Mouse (Mus musculus): ENCODE measurements around the gene Fam160a1. TPM values are rescaled to one million over a fixed set of nuclear protein-coding genes. Genes with fewer than 3 reads are reported as not detected.

The Fam160a1 gene
- polyA plus RNA-seq, 1 experiment, result 8.9 TPM

- no peaks in the 10 kb centered on the region for H3K79me2 ChIP-seq (ENCODE audit: control insufficient read depth, insufficient read depth)
- H3K27me3 ChIP-seq (ENCODE audit: control insufficient read depth, insufficient read depth, insufficient read length), result no peaks in the 10 kb centered on the region
- H3K79me3 ChIP-seq (ENCODE audit: low read depth), result no peaks in the 10 kb centered on the region
- no peak overlapping the region for H3ac ChIP-seq (ENCODE audit: control insufficient read depth, insufficient read length, low read depth)
- H3K36me3 ChIP-seq (ENCODE audit: control insufficient read depth, insufficient read depth), result no peaks in the 10 kb centered on the region
- no peak for TF ChIP-seq USF1 (IDR thresholded peaks at IDR 0.05; ENCODE audit: low read depth)
- TF ChIP-seq CEBPB (IDR thresholded peaks at IDR 0.05; ENCODE audit: low read depth), result no peak
- no peak for TF ChIP-seq CTCF (IDR thresholded peaks at IDR 0.05; ENCODE audit: control insufficient read depth, insufficient read depth, insufficient read length)
- TF ChIP-seq FOSL1 (IDR thresholded peaks at IDR 0.05; ENCODE audit: insufficient read depth, low read length, poor library complexity, severe bottlenecking), result no peak
- TF ChIP-seq MAX (IDR thresholded peaks at IDR 0.05), result no peak
- TF ChIP-seq MYOD1 (IDR thresholded peaks at IDR 0.05; ENCODE audit: control insufficient read depth, insufficient read length, low read depth), result no peak
- no peak for TF ChIP-seq MYOG (IDR thresholded peaks at IDR 0.05; ENCODE audit: control insufficient read depth, extremely low read depth, insufficient read length)
- H3K4me3 ChIP-seq (ENCODE audit: insufficient read depth, poor library complexity, severe bottlenecking), result no peak overlapping the region
Measured at GRCm38 (mm10) chr3:85812010-85812409, 5.1 kb downstream of the Fam160a1 start.

GRCm38 (mm10) chr3:85793166-85793565, 23.9 kb downstream of the Fam160a1 start:
- H3K79me3 ChIP-seq (ENCODE audit: low read depth), result peaks cover 2% of the 10 kb centered on the region
- TF ChIP-seq USF1 (IDR thresholded peaks at IDR 0.05; ENCODE audit: low read depth) (no peak), MAX (IDR thresholded peaks at IDR 0.05) (no peak), MYOG (IDR thresholded peaks at IDR 0.05; ENCODE audit: control insufficient read depth, extremely low read depth, insufficient read length) (no peak), FOSL1 (IDR thresholded peaks at IDR 0.05; ENCODE audit: insufficient read depth, low read length, poor library complexity, severe bottlenecking) (no peak), CEBPB (IDR thresholded peaks at IDR 0.05; ENCODE audit: low read depth) (no peak), MYOD1 (IDR thresholded peaks at IDR 0.05; ENCODE audit: control insufficient read depth, insufficient read length, low read depth) (no peak)
- no peaks in the 10 kb centered on the region for H3K27me3 ChIP-seq (ENCODE audit: control insufficient read depth, insufficient read depth, insufficient read length)
- H3ac ChIP-seq (ENCODE audit: control insufficient read depth, insufficient read length, low read depth), result no peak overlapping the region
- no peak overlapping the region for H3K4me3 ChIP-seq (ENCODE audit: insufficient read depth, poor library complexity, severe bottlenecking)
- no peaks in the 10 kb centered on the region for H3K79me2 ChIP-seq (ENCODE audit: control insufficient read depth, insufficient read depth)
- no peaks in the 10 kb centered on the region for H3K36me3 ChIP-seq (ENCODE audit: control insufficient read depth, insufficient read depth)

- H3K79me2 ChIP-seq (ENCODE audit: control insufficient read depth, insufficient read depth), result no peaks in the 10 kb centered on the region
- H3K4me3 ChIP-seq (ENCODE audit: insufficient read depth, poor library complexity, severe bottlenecking), result no peak overlapping the region
- H3ac ChIP-seq (ENCODE audit: control insufficient read depth, insufficient read length, low read depth), result no peak overlapping the region
- no peaks in the 10 kb centered on the region for H3K36me3 ChIP-seq (ENCODE audit: control insufficient read depth, insufficient read depth)
- H3K79me3 ChIP-seq (ENCODE audit: low read depth), result peaks cover 2% of the 10 kb centered on the region
- no peaks in the 10 kb centered on the region for H3K27me3 ChIP-seq (ENCODE audit: control insufficient read depth, insufficient read depth, insufficient read length)
- no peak for TF ChIP-seq CEBPB (IDR thresholded peaks at IDR 0.05; ENCODE audit: low read depth)
- no peak for TF ChIP-seq MAX (IDR thresholded peaks at IDR 0.05)
- no peak for TF ChIP-seq CTCF (IDR thresholded peaks at IDR 0.05; ENCODE audit: control insufficient read depth, insufficient read depth, insufficient read length)
- TF ChIP-seq FOSL1 (IDR thresholded peaks at IDR 0.05; ENCODE audit: insufficient read depth, low read length, poor library complexity, severe bottlenecking), result no peak
Measured at GRCm38 (mm10) chr3:85789748-85790147, 27.3 kb downstream of the Fam160a1 start.

GRCm38 (mm10) chr3:85786501-85786900, 30.6 kb downstream of the Fam160a1 start:
- Histone ChIP-seq H3K4me3 (ENCODE audit: insufficient read depth, poor library complexity, severe bottlenecking) (no peak overlapping the region), H3K36me3 (ENCODE audit: control insufficient read depth, insufficient read depth) (no peaks in the 10 kb centered on the region), H3K79me2 (ENCODE audit: control insufficient read depth, insufficient read depth) (no peaks in the 10 kb centered on the region), H3K79me3 (ENCODE audit: low read depth) (no peaks in the 10 kb centered on the region), H3K27me3 (ENCODE audit: control insufficient read depth, insufficient read depth, insufficient read length) (no peaks in the 10 kb centered on the region), H3ac (ENCODE audit: control insufficient read depth, insufficient read length, low read depth) (no peak overlapping the region)
- TF ChIP-seq MYOG (IDR thresholded peaks at IDR 0.05; ENCODE audit: control insufficient read depth, extremely low read depth, insufficient read length), result no peak
- no peak for TF ChIP-seq USF1 (IDR thresholded peaks at IDR 0.05; ENCODE audit: low read depth)
- no peak for TF ChIP-seq FOSL1 (IDR thresholded peaks at IDR 0.05; ENCODE audit: insufficient read depth, low read length, poor library complexity, severe bottlenecking)
- no peak for TF ChIP-seq MAX (IDR thresholded peaks at IDR 0.05)
- TF ChIP-seq MYOD1 (IDR thresholded peaks at IDR 0.05; ENCODE audit: control insufficient read depth, insufficient read length, low read depth), result no peak
- TF ChIP-seq CTCF (IDR thresholded peaks at IDR 0.05; ENCODE audit: control insufficient read depth, insufficient read depth, insufficient read length), result no peak
- TF ChIP-seq CEBPB (IDR thresholded peaks at IDR 0.05; ENCODE audit: low read depth), result no peak

- no peak overlapping the region for H3ac ChIP-seq (ENCODE audit: control insufficient read depth, insufficient read length, low read depth)
- H3K36me3 ChIP-seq (ENCODE audit: control insufficient read depth, insufficient read depth), result no peaks in the 10 kb centered on the region
- H3K79me2 ChIP-seq (ENCODE audit: control insufficient read depth, insufficient read depth), result no peaks in the 10 kb centered on the region
- H3K27me3 ChIP-seq (ENCODE audit: control insufficient read depth, insufficient read depth, insufficient read length), result no peaks in the 10 kb centered on the region
- no peaks in the 10 kb centered on the region for H3K79me3 ChIP-seq (ENCODE audit: low read depth)
- no peak for TF ChIP-seq MYOD1 (IDR thresholded peaks at IDR 0.05; ENCODE audit: control insufficient read depth, insufficient read length, low read depth)
- no peak for TF ChIP-seq FOSL1 (IDR thresholded peaks at IDR 0.05; ENCODE audit: insufficient read depth, low read length, poor library complexity, severe bottlenecking)
- no peak overlapping the region for H3K4me3 ChIP-seq (ENCODE audit: insufficient read depth, poor library complexity, severe bottlenecking)
Measured at GRCm38 (mm10) chr3:85780906-85781305, 36.2 kb downstream of the Fam160a1 start.

GRCm38 (mm10) chr3:85780332-85780731, 36.8 kb downstream of the Fam160a1 start:
- no peaks in the 10 kb centered on the region for H3K79me3 ChIP-seq (ENCODE audit: low read depth)
- no peak overlapping the region for H3K4me3 ChIP-seq (ENCODE audit: insufficient read depth, poor library complexity, severe bottlenecking)
- TF ChIP-seq CEBPB (IDR thresholded peaks at IDR 0.05; ENCODE audit: low read depth) (no peak), MYOD1 (IDR thresholded peaks at IDR 0.05; ENCODE audit: control insufficient read depth, insufficient read length, low read depth) (no peak), MYOG (IDR thresholded peaks at IDR 0.05; ENCODE audit: control insufficient read depth, extremely low read depth, insufficient read length) (no peak), USF1 (IDR thresholded peaks at IDR 0.05; ENCODE audit: low read depth) (no peak), FOSL1 (IDR thresholded peaks at IDR 0.05; ENCODE audit: insufficient read depth, low read length, poor library complexity, severe bottlenecking) (no peak), CTCF (IDR thresholded peaks at IDR 0.05; ENCODE audit: control insufficient read depth, insufficient read depth, insufficient read length) (no peak), MAX (IDR thresholded peaks at IDR 0.05) (no peak)
- no peak overlapping the region for H3ac ChIP-seq (ENCODE audit: control insufficient read depth, insufficient read length, low read depth)
- H3K27me3 ChIP-seq (ENCODE audit: control insufficient read depth, insufficient read depth, insufficient read length), result no peaks in the 10 kb centered on the region
- H3K36me3 ChIP-seq (ENCODE audit: control insufficient read depth, insufficient read depth), result no peaks in the 10 kb centered on the region
- H3K79me2 ChIP-seq (ENCODE audit: control insufficient read depth, insufficient read depth), result no peaks in the 10 kb centered on the region

Measured in C2C12 (cell line).